Mouse (Mus musculus): ENCODE data around the gene Lbp.

The Lbp gene

DNA sequence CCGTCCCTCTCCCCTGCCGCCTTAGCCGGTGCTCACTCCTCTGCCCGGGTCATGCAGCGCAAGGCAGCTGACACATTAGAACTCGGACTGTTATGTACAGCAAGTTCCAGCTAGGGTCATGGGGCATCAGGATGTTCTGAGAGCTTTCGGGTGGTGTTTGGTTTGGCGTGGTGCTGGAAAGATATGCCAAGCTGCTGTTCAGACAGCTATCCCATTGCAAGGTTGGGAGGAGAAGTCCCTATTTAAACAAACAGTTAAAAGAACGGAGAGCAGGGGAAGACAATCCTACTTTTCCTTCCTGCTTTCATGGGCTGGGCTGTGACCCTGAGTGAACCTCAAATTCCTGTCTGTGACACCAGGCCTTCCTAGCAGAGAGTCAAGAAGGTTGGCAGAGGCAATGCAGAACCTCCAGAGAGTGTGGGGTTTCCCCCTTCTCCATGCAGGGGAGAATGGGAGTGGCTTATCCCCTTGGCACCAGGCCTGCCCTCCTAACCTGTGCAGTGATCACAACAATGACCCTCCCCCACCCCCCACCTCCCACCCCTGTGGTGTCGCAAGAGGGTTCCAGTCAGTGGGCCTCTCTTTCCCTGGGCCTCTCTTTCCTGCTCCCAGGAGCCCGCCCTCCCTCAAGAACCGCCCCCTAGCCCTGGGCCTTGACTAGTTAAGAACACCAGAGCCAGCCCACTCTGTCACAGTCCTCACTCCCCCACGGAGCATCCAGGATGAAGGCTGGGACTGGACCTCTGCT lies at the start of gene Lbp:
Gene Lbp (plus strand): TSS at position 546 of the 748 bp plus-strand sequence.
- in situ Hi-C loops (cut with MboI; ENCODE audit: low sequenced_read_pairs), result no loop called here

DNA sequence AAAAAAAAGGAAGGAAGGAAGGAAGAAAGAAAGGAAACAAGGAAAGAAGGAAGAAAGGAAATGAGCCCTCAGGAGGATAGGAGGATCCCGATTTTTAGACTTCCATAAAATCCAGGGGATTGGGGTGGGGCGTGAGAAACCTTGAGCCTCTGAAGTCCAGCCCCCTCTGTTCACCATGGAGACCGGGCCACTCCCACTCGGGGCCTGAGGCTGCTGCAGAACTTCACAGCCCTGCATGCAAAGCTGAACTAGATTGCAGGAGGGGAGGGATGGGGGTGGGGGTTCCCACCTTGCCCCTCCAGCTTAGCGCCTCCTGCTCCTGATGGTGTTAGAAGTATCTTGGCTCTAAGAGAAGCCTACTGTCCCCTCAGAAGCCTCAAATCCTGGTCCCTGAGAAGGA lies 49.4 kb upstream of the Lbp start:
- in situ Hi-C loops (cut with MboI; ENCODE audit: low sequenced_read_pairs), result no loop called here

DNA sequence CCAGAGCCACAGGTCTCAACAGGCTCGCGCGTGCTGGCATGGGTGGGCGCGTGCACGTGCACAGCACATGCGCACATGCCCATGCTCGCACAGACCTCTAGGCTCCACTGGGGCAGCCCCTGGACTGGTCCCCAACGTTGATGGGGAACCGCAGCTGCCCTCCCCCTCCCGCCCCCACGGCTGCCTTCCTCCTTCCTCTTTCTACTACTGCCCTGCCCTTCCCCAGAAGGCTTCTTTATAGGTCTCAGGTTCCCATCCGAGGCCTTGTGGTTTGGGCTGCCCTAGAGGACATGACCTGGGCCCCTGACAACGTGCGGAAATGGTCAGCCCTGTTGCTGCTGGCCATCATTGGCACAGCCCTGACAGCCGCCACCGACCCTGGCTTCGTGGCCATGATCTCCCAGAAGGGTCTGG lies 48.3 kb upstream of the Lbp start, which contains the start of gene Bpi:
Gene Bpi (plus strand): TSS at position 90 of the 414 bp plus-strand sequence.
- in situ Hi-C loops (cut with MboI; ENCODE audit: low sequenced_read_pairs), result no loop called here

DNA sequence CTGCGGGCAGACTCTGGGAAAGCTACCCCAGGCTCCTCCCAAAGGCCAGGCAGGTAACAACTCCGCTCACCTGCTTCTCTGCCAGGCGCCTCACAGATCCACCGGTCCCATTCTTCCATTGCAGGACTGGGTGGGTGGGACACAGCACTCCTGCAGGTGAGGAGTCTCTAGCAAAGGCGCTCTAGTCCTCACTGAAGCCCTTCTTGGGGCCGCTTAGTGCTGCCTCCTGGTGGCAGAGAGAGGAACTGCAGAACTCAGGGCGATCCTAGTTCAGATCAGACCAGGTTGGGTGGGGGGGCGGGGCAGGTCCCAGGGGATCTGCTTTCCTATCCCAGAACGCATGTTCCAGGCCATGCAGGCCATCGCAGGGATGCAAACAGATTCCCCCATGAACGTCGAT lies 47.5 kb upstream of the Lbp start:
- in situ Hi-C loops (cut with MboI; ENCODE audit: low sequenced_read_pairs), result no loop called here

- in situ Hi-C loops (cut with MboI; ENCODE audit: low sequenced_read_pairs), result no loop called here
Observed at GRCm38 (mm10) chr2:158259498-158259897, 46.8 kb upstream of the Lbp start.

DNA sequence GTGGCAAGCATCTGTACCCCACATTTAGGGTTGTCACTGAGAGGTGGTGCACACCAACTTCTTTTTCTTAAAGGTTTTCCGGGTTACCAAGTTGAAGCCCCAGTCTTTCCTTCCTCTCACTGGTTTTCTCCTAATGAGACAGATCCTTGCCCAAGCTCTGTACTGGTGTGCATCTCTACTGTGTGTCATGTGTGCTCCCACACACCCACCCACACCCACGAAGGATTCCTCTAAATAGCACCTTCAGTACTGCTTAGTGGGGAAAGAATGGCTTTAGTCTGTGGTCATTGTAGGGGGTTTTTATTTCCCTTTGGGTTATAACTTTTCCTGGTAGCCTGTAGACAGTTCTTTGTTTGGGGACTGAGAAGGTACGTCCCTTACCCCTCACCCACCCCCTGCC lies 41.4 kb upstream of the Lbp start:
- in situ Hi-C loops (cut with MboI; ENCODE audit: low sequenced_read_pairs), result no loop called here

- in situ Hi-C loops (cut with MboI; ENCODE audit: low sequenced_read_pairs), result no loop called here
Observed at GRCm38 (mm10) chr2:158270017-158270416, 36.3 kb upstream of the Lbp start.

DNA sequence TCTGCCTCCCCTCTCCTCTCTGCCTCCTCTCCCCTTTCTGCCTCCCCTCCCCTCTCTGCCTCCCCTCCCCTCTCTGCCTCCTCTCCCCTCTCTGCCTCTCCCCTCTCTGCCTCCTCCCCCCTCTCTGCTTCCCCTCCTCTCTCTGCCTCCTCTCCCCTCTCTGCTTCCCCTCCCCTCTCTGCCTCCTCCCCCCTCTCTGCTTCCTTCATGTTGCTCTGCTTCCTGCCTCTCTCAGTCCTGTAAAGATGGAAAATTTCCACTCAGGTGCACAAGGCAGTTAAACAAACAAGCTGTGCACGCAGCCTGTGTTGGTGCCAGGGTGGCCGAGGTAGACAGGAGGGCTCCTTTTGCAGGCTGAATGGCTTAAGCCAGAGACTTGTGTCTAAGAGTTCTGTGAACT lies 32.6 kb upstream of the Lbp start:
- in situ Hi-C loops (cut with MboI; ENCODE audit: low sequenced_read_pairs), result no loop called here

DNA sequence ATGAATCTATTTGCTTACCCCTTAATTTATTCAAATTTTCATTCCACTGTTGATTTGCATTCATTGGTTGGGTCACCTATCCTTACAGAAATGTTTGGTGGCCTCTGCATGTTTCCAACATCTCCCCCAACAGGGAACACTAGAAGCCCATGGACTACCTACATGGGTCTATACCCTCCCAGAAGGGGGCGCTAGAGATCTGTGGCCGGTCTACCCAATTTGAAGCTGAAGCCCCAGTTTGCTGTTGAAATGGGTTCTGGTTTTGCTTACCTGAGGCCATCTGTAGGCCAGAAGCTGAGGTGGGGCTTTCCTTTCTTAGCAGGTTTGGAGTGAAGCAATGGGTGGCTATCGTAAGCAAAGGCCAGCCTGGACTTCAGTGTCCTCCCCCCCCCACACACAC lies 30.9 kb upstream of the Lbp start:
- in situ Hi-C loops (cut with MboI; ENCODE audit: low sequenced_read_pairs), result no loop called here

DNA sequence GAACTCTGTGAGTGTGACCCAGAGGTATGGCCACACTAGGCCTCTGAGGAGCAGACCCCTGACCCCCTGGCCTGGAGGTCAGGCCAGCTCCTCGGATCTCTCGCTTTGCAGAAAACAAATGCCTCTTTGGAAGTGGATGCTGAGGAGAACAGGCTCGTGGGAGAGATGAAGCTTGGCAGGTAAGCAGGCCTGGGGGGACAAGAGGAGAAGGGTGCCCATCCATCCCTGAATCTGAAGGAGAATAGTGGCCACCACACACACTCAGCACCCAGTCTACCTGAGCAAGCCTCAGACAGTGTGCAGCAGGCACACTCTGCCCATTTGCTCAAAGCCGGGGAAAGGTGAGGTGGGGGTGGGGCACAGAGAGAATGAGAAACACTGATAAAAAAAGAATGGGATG lies 30.5 kb upstream of the Lbp start:
- in situ Hi-C loops (cut with MboI; ENCODE audit: low sequenced_read_pairs), result no loop called here

GRCm38 (mm10) chr2:158276451-158276850 lies 29.8 kb upstream of the Lbp start:
- in situ Hi-C loops (cut with MboI; ENCODE audit: low sequenced_read_pairs), result no loop called here

DNA sequence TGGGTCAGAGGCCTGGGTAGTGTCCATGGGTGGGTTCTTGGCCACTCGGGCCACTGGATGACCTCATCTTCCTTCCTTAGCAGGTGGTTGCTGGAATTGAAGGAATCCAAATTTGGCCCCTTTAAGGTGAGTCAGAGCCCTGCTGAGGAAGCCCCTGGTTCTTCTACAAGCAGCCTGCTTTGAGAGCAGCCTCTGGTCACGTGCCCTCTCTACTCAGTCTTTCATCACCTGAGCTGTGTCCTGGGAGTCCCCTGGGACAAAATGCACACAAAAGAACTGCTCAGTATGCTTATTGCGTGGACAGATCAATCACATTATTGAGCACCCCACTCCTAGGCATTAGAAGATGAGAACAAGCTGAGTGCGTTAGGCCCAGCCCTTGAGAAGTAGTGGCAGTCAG lies 29.4 kb upstream of the Lbp start:
- in situ Hi-C loops (cut with MboI; ENCODE audit: low sequenced_read_pairs), result no loop called here

DNA sequence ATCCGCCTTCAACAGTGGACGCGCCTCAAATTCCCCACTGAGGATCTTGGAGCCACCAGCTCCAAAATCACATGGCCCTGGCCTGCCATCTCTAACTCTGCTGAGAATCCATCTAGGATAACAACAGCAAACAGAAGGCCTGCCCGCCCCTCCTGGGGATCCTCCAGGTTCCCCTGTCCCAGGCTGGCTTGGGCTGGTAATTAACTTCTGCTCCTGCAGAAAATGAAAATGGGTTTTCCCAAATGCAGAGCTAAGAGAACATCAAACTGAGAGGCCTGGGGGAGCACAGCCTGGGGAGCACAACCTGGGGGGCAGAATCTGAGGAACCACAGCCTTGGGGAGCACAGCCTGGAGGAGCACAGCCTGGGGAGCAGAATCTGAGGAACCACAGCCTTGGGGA lies 26.6 kb upstream of the Lbp start:
- in situ Hi-C loops (cut with MboI; ENCODE audit: low sequenced_read_pairs), result no loop called here

GRCm38 (mm10) chr2:158281497-158282205 lies 24.6 kb upstream of the Lbp start:
- in situ Hi-C loops (cut with MboI; ENCODE audit: low sequenced_read_pairs), result no loop called here

DNA sequence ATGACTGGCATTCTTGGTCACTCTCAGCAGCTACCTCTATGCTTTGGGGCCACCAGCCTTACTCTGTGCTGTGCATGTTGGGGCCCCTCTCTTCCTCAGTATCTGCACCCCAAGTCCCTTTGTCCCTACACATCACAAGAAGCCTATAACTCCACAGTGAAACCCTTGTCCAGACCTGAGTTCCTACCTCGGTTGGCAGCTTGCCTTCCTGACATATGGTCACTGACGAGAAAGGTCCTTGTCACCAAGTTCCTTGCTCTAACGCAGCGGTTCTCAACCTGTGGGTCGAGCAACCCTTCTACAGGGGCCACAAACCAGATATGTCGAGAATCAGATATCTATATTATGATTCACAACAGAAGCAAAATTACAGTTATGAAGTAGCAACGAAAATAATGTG lies 23.2 kb upstream of the Lbp start:
- in situ Hi-C loops (cut with MboI; ENCODE audit: low sequenced_read_pairs), result no loop called here

- in situ Hi-C loops (cut with MboI; ENCODE audit: low sequenced_read_pairs), result no loop called here
Observed at GRCm38 (mm10) chr2:158283771-158284170, 22.5 kb upstream of the Lbp start.

DNA sequence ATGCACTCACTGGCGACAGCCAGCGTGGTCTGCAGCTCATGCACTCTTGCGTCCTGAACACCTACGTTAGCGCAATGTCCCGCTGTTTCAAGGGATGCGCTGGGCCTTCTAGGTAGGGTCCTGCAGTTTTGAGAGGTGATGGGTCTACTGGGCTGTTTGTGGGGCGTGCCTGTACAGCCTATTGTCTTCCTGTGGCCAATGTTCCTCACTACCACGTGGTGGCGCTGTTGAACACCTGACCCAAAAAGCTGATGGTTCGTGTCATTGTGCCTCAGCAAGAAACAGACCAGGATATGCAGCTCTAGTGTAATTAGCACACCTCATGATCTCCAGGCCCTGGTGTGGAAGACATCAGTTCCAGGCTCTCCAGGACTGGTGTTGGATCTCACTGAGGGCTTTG lies 21.7 kb upstream of the Lbp start:
- in situ Hi-C loops (cut with MboI; ENCODE audit: low sequenced_read_pairs), result no loop called here

DNA sequence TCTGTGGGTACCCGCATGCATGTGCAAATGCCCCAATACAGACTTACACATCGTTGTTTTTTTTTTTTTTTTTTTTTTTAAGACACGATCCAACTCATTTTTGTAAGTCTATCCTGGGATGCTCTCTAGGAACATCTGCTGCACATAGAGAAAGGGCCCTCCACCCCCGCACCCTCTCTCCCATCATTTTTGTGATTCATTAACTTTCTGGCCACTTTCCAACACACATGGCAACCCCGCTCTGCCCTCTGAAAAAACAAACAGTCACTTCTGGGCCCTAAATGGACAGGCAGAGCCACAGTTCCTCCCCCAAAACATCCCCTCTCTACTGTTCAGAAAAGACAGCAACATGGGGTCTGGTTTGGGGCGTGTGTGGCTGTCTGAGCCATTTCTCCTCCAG lies 20.6 kb upstream of the Lbp start:
- in situ Hi-C loops (cut with MboI; ENCODE audit: low sequenced_read_pairs), result no loop called here

DNA sequence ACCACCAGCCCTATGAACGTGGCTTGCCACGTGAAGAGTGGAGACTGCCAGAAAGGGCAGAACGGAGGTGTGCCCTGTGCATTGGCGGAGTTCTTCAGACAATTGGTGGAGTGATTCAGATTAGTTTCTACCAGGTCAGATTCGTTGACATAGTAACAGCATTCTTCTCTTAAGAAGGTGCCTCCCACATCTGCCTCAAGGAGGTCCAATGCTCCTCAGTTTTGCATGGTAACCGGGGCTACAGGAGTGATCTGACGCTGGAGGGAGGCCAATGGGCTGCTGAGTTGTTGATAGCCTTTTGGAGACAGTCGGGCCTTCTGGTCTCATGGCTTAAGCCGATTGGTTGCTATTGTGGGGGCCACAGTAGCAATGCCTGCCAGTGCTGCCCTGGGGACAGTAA lies 10.6 kb upstream of the Lbp start:
- in situ Hi-C loops (cut with MboI; ENCODE audit: low sequenced_read_pairs), result no loop called here

GRCm38 (mm10) chr2:158299203-158299602 lies 7.1 kb upstream of the Lbp start:
- in situ Hi-C loops (cut with MboI; ENCODE audit: low sequenced_read_pairs), result no loop called here

DNA sequence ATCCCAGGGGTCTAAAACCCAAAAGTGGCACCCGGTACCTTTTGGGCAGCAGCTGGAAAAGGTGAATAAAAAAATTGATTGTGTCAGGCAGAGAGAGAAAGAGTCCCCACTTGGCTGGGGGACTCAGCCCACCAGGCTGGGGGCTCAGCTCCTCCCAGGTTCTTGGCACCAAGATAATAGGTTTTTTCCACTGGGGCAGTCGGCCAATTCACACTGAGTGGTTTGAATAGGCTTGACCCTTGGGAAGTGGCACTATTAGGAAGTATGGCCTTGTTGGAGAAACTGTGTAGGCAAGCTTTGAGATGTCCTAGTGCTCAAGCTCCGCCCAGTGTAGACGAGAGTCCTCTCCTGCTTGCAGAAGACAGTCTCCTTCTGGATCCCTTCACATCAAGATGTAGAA lies 6.6 kb upstream of the Lbp start:
- in situ Hi-C loops (cut with MboI; ENCODE audit: low sequenced_read_pairs), result no loop called here

DNA sequence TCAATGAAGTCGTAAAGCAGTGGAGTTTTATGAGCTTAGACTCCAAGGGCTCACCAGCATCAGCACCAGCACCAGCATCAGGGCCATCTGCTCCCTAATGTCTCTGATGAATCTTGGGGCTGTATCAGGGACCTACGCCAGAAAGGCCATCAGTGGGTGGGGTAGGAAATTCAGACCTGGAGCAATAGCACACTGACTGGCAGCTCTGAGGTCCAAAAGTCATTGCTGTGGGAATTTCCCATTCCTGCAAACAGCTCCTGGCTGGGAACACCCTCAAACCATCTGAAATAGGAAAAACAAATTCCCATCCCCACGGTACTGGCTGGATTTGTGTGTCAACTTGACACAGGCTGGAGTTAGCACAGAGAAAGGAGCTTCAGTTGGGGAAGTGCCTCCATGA lies 3.5 kb upstream of the Lbp start:
- in situ Hi-C loops (cut with MboI; ENCODE audit: low sequenced_read_pairs), result no loop called here

DNA sequence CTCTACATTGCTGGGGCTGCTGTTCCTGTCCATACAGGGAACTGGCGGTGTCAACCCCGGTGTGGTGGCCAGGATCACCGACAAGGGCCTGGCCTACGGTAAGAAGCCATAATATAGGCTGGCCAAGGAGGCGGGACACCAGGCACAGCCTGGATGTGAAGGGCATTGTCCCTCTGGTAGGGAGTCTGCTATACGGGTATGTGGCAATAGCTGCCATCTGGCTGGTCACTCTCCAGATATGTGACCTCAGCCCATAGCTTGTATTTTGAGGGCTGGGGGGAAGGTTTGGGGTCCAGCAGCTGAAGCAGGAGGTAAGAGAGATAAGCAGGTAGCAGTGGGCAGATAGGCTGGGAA lies 380 bp downstream of the Lbp start:
- in situ Hi-C loops (cut with MboI; ENCODE audit: low sequenced_read_pairs), result no loop called here
